Mouse (Mus musculus): ENCODE data around the gene Afmid.

The Afmid gene

DNA sequence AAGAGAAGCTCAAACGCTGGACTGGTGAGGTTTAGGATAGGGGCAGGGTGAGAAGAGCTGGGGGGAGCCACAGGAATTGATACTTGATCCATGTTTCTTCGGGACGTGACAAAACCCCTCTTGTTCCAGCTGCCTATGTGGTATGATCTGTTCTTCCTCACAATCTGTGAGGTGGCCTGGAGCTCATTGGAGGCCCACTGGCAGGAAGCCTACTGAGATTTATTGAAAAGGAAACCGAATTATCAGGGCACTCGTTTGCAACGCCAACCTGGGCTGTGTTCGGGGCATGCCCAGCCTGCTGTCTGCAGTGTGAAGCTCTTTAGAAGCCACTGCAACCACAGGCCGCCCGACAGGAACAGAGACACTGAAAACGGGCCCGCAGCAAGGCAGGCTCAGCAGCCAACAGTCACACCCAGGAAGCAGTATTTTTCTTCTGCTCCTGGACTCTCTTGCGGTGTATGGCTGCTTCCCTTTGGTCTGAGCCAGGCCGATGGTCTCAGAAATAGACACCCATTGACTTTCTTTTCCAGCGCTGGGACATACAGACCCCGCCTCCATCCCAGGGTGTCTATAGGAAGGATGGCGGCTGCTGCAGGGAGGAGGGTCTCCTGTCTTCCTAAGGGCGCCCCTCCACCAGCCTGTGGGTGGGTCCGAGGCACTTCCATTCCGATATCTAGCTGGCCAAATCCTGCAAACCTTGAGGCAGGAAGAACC, 22.7 kb downstream of the Afmid start:
- peak; percentile 47 for DNase-seq (ENCODE audit: low read depth, low spot score)

DNA sequence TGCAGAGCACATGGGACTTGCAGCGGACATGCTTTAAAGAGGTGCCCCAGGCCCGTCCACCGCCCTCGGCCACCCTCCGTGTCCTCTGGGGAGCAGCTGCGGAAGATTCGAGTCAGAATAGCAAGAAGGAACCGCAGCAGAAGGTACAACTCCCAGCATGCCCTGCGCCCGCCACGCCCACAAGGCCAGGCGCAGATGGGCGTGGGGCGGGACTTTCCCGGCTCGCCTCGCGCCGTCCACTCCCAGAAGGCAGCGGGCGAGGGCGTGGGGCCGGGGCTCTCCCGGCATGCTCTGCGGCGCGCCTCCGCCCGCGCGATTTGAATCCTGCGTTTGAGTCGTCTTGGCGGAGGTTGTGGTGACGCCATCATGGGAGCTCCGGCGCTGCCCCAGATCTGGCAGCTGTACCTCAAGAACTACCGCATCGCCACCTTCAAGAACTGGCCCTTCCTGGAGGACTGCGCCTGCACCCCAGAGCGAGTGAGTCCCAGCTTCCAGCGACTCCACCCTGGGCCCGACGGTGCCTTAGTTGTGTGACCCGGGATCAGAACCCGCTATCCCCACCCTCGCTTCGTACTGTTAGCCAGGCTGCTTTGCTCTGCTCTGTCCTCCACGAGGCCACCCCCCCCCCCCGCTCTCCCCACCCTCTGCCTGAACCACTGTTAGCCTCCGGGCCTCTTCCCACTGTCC, 23.4 kb downstream of the Afmid start, which contains the start of gene Birc5:
Birc5 (plus strand) TSS at position 267 of the 687 bp plus-strand sequence.
- peak; percentile 97 for DNase-seq (ENCODE audit: low read depth, low spot score)

DNA sequence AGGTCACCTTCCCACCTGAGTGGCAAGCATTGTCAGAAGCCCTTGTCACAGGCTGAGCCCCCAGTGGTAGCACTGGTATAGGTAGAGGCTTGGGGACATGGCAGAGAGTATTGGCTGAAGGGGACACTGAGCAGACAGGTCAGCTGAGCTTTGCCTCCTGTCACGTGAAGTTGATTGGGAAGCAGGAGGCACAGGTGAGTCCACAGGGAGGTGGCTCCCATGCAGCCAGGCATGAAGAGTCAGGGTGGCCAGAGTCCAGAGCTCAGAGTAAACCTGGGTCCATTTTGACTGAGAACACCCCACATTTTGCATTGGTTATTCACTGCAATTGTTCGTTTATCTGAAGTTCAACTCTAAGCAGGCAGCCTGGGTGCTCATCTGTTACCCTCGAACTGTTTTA, 27.2 kb downstream of the Afmid start:
- DNase-seq (ENCODE audit: low read depth, low spot score) = no peak

- DNase-seq (ENCODE audit: low read depth, low spot score) = no peak
These were observed 28.5 kb downstream of the Afmid start for GRCm38 (mm10) chr11:117854241-117854640.

GRCm38 (mm10) chr11:117855360-117855759, 29.6 kb downstream of the Afmid start:
- DNase-seq (ENCODE audit: low read depth, low spot score) = no peak

GRCm38 (mm10) chr11:117855975-117856374, 30.3 kb downstream of the Afmid start:
- DNase-seq (ENCODE audit: low read depth, low spot score) = no peak

- no peak for DNase-seq (ENCODE audit: low read depth, low spot score)
These were observed 31.7 kb downstream of the Afmid start for GRCm38 (mm10) chr11:117857462-117857861.

- no peak for DNase-seq (ENCODE audit: low read depth, low spot score)
These were observed 32.7 kb downstream of the Afmid start for GRCm38 (mm10) chr11:117858392-117858791.

GRCm38 (mm10) chr11:117860601-117861000, 34.9 kb downstream of the Afmid start, which contains the start of gene Tmem235:
Gene Tmem235, plus strand, starts transcription at chr11:117860752.
- no peak for DNase-seq (ENCODE audit: low read depth, low spot score)

GRCm38 (mm10) chr11:117863174-117863856, 37.6 kb downstream of the Afmid start:
- DNase-seq (ENCODE audit: low read depth, low spot score) = no peak

DNA sequence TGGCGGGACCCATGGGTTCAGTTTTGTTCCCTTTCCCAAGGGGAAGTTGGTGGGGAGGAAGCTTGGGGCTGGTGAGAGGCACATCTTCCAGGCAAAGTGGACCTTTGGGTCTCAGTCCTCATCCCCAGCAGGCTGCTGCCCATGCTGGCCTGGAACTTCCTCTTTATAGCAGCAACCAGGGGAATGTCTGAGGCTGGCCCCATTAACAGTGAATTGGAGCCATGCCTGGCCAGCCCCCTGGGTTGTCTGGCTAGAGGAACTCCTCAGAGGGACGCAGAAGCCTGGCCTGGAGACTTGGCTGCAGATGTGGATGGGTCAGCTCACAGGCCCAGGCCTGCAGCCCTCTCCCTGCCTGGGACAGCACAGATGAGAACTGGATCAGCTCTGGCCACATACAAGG, 39.1 kb downstream of the Afmid start:
- DNase-seq (ENCODE audit: low read depth, low spot score) = no peak

DNA sequence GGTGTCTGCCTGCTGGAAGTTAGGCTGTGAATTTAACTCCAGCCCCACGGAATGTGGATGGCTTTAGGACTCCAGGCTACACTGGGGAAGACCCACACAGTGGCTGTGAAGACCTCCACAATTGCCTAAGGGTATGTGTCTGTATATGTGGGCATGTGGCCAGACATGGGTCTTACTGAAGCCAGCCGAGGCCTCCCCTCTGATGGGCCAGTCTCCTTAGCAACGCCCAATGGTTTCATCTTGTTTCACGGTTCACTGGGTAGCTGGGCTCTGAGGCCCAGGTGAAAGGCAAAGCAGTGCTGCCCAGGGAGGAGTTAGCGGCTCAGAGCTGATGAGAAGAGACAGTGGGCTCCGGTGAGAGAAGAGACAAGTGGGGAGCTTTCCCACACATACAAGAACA, 40.3 kb downstream of the Afmid start:
- DNase-seq (ENCODE audit: low read depth, low spot score) = no peak

- peak; percentile 92 for DNase-seq (ENCODE audit: low read depth, low spot score)
These were observed 45.1 kb downstream of the Afmid start for GRCm38 (mm10) chr11:117870688-117871365.

- DNase-seq (ENCODE audit: low read depth, low spot score) = no peak
These were observed 45.7 kb downstream of the Afmid start for GRCm38 (mm10) chr11:117871376-117871775.

- DNase-seq (ENCODE audit: low read depth, low spot score) = no peak
These were observed 46.3 kb downstream of the Afmid start for GRCm38 (mm10) chr11:117871911-117872584.

DNA sequence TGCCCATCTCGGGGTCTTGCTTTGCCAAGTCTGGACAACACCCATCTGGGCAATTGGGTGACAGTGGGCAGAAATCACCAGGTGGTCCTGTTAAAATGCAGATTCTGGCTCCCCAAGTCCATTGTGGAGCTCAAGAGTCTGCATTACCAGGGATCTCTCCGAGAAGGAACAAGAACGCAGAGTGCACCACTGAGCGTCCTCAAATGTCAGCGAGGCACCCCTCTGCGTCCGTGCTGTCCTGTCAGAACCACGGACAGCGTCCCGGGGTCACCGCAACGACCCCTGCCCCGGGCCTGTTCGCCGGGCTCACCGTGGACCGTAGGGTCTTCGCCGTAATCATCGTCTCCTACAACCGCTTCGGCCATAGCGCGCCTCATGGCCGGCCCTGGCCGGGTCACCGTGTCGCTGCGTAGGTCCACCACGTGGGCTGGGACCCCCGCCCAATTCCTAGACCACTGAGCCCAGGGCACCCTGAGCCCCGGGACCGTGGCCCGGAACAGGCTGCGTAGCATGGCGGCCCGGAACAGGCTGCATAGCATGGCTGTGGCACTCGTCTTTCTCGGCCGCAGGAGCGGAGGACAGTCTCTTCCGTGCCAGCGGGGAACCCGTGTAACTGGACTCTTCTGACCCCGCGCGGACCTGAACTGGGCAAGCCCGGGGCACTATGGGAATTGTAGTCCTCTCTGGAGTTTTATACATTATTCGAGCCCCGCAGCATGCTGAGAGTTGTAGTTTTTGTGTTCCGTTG, 47.3 kb downstream of the Afmid start, which contains the start of gene Tha1:
Tha1 (minus strand) TSS at position 621 of the 748 bp plus-strand sequence.
- DNase-seq (ENCODE audit: low read depth, low spot score) = peak; percentile 93

DNA sequence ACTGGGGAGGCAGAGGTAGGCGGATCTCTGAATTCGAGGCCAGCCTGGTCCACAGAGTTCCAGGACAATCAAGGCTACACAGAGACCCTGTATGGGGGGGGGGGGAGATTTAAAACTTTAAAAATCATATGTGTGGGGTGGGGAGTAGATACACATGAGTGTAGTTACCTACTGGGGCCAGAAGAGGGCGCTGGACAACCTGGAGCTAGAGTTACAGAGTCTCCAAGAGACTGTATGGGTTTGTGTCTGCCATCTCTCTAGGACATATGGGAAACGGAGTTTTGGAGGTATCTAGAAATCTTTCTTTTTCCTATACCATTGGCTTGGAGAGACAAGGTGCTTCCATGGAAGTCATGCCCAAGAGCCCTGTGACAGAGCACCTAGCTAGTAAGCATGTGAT, 48.7 kb downstream of the Afmid start:
- DNase-seq (ENCODE audit: low read depth, low spot score) = no peak

DNA sequence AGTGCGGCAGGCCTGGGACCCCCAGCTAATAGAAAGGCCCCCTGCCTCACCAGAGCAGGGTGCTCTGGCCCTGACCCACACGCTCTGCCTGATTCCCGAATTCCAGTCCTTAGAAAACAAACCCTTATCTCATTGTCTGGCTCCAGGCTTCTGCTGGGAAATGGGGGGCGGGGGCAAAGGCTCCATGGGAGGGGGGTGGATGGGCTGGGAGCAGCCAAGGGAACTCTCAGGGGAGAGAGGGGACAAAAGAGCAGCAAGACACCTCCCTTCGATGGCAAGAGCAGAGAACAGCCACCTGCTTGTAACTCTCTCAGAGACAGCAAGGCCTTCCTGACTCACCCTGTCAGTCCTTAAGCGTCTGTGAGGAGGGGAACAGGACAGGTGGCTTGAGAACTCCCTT, 50.0 kb downstream of the Afmid start:
- no peak for DNase-seq (ENCODE audit: low read depth, low spot score)

DNA sequence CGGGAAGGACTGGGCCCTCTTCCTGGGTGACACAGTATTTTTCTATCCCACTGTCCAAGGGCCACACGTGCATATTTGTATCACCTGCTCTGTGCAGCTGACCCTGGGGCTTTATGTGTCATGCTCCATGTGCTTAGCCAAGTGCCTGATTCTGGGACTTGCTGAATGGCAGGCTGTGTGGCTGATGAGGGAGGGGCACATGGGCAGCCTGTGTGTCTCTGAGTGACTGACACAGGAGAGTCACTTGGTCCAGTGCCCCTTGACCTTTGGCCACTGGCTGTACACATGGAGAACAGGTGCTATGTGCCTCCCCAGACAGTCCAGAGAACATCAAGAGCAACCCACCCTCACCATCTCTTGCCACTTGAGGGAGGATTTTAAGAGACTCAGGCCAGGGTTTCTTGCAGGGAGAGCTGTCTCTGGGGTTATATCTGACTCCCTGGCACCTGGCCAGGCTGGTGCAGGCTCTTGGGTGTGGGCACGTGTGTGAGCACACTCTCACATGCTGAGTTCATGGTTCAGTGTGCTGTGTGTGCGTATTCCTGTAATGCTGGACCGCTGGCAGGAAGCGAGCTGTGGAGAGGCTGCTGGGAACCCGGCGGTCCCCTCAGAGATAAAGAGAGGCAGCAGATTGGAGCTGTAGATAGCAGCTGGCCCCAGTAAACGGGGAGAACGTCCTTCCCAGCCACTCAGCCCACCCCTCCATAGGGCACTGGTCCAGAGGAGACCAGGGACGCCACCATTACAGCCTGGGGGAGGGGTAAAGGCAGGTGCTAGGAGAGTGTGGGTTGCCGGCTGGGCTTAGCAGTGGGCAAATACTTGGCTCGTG, 52.4 kb downstream of the Afmid start:
- DNase-seq (ENCODE audit: low read depth, low spot score) = peak; percentile 57

- no peak for DNase-seq (ENCODE audit: low read depth, low spot score)
These were observed 53.2 kb downstream of the Afmid start for GRCm38 (mm10) chr11:117878892-117879291.
